Mouse (Mus musculus): ENCODE measurements around the gene Nudt4. TPM values are rescaled to one million over a fixed set of nuclear protein-coding genes. Genes with fewer than 3 reads are reported as not detected.

Gene Nudt4
- polyA plus RNA-seq (2015; fragmentation: Nextera tagmentation; extraction: Ambion mirVana): 92.0 and 98.6 TPM in 2 replicates

DNA sequence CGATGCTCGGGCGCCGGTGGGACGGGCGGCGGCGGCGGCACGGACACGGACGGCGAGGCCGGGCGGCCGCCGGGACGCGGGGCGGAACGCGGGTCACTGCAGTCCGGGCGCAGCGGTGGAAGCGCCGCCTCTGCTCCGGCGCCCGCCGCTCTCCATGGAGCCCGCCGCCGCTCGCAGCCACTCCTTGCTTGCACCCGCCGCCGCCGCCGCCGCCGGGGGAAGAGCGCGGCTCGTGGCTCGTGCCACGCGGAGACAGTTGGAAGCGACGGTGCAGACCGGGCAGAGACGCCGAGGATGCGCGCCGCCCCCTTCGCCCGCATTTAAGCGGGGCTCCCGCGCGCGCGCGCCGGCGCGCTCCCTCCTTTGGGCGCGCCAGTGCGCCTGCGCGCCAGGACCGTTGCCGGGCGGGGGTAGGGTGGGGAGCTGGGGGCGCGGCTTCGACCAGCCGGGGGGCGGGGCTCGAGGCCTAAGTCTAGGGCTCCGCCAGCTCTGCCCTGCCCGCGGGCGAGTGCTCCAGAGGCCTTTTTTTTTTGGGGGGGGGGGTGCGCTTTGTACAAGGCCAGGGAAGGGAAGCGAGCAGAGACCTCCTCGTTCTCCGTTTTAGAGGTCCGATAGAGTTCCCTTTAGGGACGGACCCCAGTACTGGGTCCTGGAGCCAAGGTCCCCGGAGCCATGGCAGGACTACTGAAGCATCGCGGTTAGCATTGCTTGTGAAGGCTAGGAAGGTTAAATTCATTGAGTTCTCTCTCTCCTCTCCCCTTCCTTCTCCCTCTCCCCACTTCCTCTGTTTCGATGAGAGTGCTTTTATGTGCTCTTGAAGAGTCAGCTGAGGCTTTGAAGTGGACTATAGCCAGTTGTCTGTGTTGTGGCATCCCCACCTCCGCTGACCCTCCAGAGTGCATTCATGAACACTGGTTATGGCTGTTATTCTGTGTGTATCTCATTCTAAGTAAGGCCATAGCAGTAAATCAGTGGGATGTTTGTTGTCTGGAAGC, at the start of gene Nudt4:
Gene Nudt4 (minus strand): TSS at position 296 of the 995 bp plus-strand sequence.
- no peaks in the 10 kb centered on the region for H3K27me3 ChIP-seq
- peak within 1 kb of the TSS; percentile 85 for H3K27ac ChIP-seq
- H3K9me3 ChIP-seq: no peaks in the 10 kb centered on the region
- H3K9ac ChIP-seq: peak within 1 kb of the TSS; percentile 97
- 2% methylated on average over 82 of the region's 97 CpGs for WGBS
- peaks cover 10% of the 10 kb centered on the region; the same call in 1 of the 2 replicates for H3K36me3 ChIP-seq
- peak; percentile 91 for ATAC-seq (ENCODE audit: low FRiP score, low read depth)
- H3K4me2 ChIP-seq (replicated peaks): peak within 1 kb of the TSS; percentile 85
- H3K4me1 ChIP-seq: peaks cover 34% of the 10 kb centered on the region
- peak within 1 kb of the TSS; percentile 95 for H3K4me3 ChIP-seq

- Histone ChIP-seq H3K9me3 (no peaks in the 10 kb centered on the region), H3K4me2 (replicated peaks) (peak overlapping the region; percentile 21; the same call in 1 of the 2 replicates), H3K4me3 (no peak overlapping the region), H3K4me1 (peaks cover 22% of the 10 kb centered on the region), H3K27ac (no peak overlapping the region), H3K9ac (no peak overlapping the region), H3K36me3 (no peaks in the 10 kb centered on the region), H3K27me3 (no peaks in the 10 kb centered on the region)
- 45% methylated on average over 10 of the region's 10 CpGs for WGBS
- ATAC-seq (ENCODE audit: low FRiP score, low read depth): no peak
Measured at GRCm38 (mm10) chr10:95611331-95611721, 47.4 kb upstream of the Nudt4 start.

- Histone ChIP-seq H3K27ac (no peak overlapping the region), H3K4me3 (no peak overlapping the region), H3K4me2 (replicated peaks) (peak overlapping the region; percentile 21; the same call in 1 of the 2 replicates), H3K4me1 (peaks cover 18% of the 10 kb centered on the region), H3K9ac (no peak overlapping the region), H3K36me3 (no peaks in the 10 kb centered on the region), H3K27me3 (no peaks in the 10 kb centered on the region), H3K9me3 (no peaks in the 10 kb centered on the region)
- WGBS: 51% methylated on average over 16 of the region's 16 CpGs
- no peak for ATAC-seq (ENCODE audit: low FRiP score, low read depth)
Measured at GRCm38 (mm10) chr10:95610666-95611330, 46.9 kb upstream of the Nudt4 start.

GRCm38 (mm10) chr10:95604979-95605613, 41.1 kb upstream of the Nudt4 start:
- no peak overlapping the region for H3K27ac ChIP-seq
- H3K4me1 ChIP-seq: peaks cover 5% of the 10 kb centered on the region; the same call in 1 of the 2 replicates
- WGBS: 53% methylated on average over 22 of the region's 22 CpGs
- no peaks in the 10 kb centered on the region for H3K36me3 ChIP-seq
- H3K27me3 ChIP-seq: no peaks in the 10 kb centered on the region
- no peaks in the 10 kb centered on the region for H3K9me3 ChIP-seq
- H3K4me2 ChIP-seq (replicated peaks): 0 out of 2 replicates have a peak overlapping the region, but pooled peaks have one; percentile 21
- H3K4me3 ChIP-seq: no peak overlapping the region
- no peak overlapping the region for H3K9ac ChIP-seq
- ATAC-seq (ENCODE audit: low FRiP score, low read depth): no peak

- no peak overlapping the region for H3K27ac ChIP-seq
- H3K9me3 ChIP-seq: no peaks in the 10 kb centered on the region
- no peaks in the 10 kb centered on the region for H3K4me1 ChIP-seq
- no peaks in the 10 kb centered on the region for H3K27me3 ChIP-seq
- ATAC-seq (ENCODE audit: low FRiP score, low read depth): no peak
- WGBS: 58% methylated on average over 5 of the region's 5 CpGs
- H3K4me3 ChIP-seq: no peak overlapping the region
- no peaks in the 10 kb centered on the region for H3K36me3 ChIP-seq
- no peak overlapping the region for H3K4me2 ChIP-seq (replicated peaks)
- no peak overlapping the region for H3K9ac ChIP-seq
Measured at GRCm38 (mm10) chr10:95600527-95600926, 36.6 kb upstream of the Nudt4 start.

- Histone ChIP-seq H3K9ac (no peak overlapping the region), H3K4me3 (no peak overlapping the region), H3K9me3 (no peaks in the 10 kb centered on the region), H3K4me2 (replicated peaks) (no peak overlapping the region), H3K36me3 (no peaks in the 10 kb centered on the region), H3K4me1 (no peaks in the 10 kb centered on the region), H3K27me3 (no peaks in the 10 kb centered on the region), H3K27ac (no peak overlapping the region)
- 70% methylated on average over 7 of the region's 7 CpGs for WGBS
- ATAC-seq (ENCODE audit: low FRiP score, low read depth): no peak
Measured at GRCm38 (mm10) chr10:95599740-95600139, 35.8 kb upstream of the Nudt4 start.

- H3K27ac ChIP-seq: no peak overlapping the region
- no peak for ATAC-seq (ENCODE audit: low FRiP score, low read depth)
- H3K9me3 ChIP-seq: no peaks in the 10 kb centered on the region
Measured at GRCm38 (mm10) chr10:95598056-95598587, 34.2 kb upstream of the Nudt4 start.

GRCm38 (mm10) chr10:95595852-95596639, 32.1 kb upstream of the Nudt4 start:
- Histone ChIP-seq H3K27ac (no peak overlapping the region), H3K4me3 (no peak overlapping the region), H3K9ac (no peak overlapping the region), H3K4me1 (no peaks in the 10 kb centered on the region), H3K9me3 (no peaks in the 10 kb centered on the region), H3K4me2 (replicated peaks) (no peak overlapping the region), H3K36me3 (no peaks in the 10 kb centered on the region), H3K27me3 (no peaks in the 10 kb centered on the region)
- 49% methylated on average over 8 of the region's 8 CpGs for WGBS
- ATAC-seq (ENCODE audit: low FRiP score, low read depth): no peak

More at GRCm38 (mm10) chr10:95598056-95598587, 34.2 kb upstream of the Nudt4 start:
- Histone ChIP-seq H3K36me3 (no peaks in the 10 kb centered on the region), H3K9ac (no peak overlapping the region), H3K4me1 (no peaks in the 10 kb centered on the region), H3K4me3 (no peak overlapping the region), H3K4me2 (replicated peaks) (no peak overlapping the region), H3K27me3 (no peaks in the 10 kb centered on the region)
- WGBS: 78% methylated on average over 15 of the region's 15 CpGs

DNA sequence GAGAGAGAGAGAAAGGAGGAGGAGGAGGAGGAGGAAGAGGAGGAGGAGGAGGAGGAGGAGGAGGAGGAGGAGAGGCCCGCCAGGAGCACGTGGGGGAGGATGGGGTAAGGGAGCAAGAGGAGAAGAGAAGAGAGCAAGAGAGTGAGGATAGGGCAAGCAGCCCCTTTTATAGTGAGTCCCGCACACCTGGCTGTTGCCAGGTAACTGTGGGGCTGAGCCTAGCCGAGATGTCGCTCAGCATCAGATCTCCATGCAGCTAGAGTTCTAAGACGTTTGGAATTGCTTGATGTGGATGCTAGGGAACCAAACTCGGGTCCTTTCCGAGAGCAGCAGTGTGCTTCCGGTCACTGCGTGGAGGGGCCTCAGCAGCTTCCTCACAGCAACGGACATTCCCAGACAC, 30.5 kb upstream of the Nudt4 start:
- H3K36me3 ChIP-seq: no peaks in the 10 kb centered on the region
- H3K9ac ChIP-seq: no peak overlapping the region
- no peaks in the 10 kb centered on the region; the same call in 1 of the 2 replicates for H3K9me3 ChIP-seq
- H3K4me1 ChIP-seq: no peaks in the 10 kb centered on the region
- H3K4me2 ChIP-seq (replicated peaks): no peak overlapping the region
- no peak overlapping the region for H3K27ac ChIP-seq
- no peaks in the 10 kb centered on the region for H3K27me3 ChIP-seq
- H3K4me3 ChIP-seq: no peak overlapping the region
- ATAC-seq (ENCODE audit: low FRiP score, low read depth): no peak
- WGBS: 57% methylated on average over 11 of the region's 11 CpGs

- Histone ChIP-seq H3K36me3 (no peaks in the 10 kb centered on the region), H3K27me3 (no peaks in the 10 kb centered on the region), H3K9ac (no peak overlapping the region), H3K4me2 (replicated peaks) (no peak overlapping the region), H3K27ac (no peak overlapping the region), H3K9me3 (peaks cover 4% of the 10 kb centered on the region; the same call in 1 of the 2 replicates), H3K4me1 (no peaks in the 10 kb centered on the region), H3K4me3 (no peak overlapping the region)
- 83% methylated on average over 4 of the region's 4 CpGs for WGBS
- ATAC-seq (ENCODE audit: low FRiP score, low read depth): no peak
Measured at GRCm38 (mm10) chr10:95591257-95591656, 27.3 kb upstream of the Nudt4 start.

- ATAC-seq (ENCODE audit: low FRiP score, low read depth): no peak
- H3K36me3 ChIP-seq: no peaks in the 10 kb centered on the region
- peaks cover 4% of the 10 kb centered on the region; the same call in 1 of the 2 replicates for H3K9me3 ChIP-seq
- no peaks in the 10 kb centered on the region for H3K27me3 ChIP-seq
- no peak overlapping the region for H3K4me2 ChIP-seq (replicated peaks)
- no peak overlapping the region for H3K4me3 ChIP-seq
- 54% methylated on average over 6 of the region's 6 CpGs for WGBS
- no peak overlapping the region for H3K9ac ChIP-seq
- no peak overlapping the region for H3K27ac ChIP-seq
- H3K4me1 ChIP-seq: no peaks in the 10 kb centered on the region
Measured at GRCm38 (mm10) chr10:95590196-95590595, 26.2 kb upstream of the Nudt4 start.

Data from limb, embryonic 13.5 days (tissue).